Mouse (Mus musculus): ENCODE data around the gene Zfand3.

The Zfand3 gene

DNA sequence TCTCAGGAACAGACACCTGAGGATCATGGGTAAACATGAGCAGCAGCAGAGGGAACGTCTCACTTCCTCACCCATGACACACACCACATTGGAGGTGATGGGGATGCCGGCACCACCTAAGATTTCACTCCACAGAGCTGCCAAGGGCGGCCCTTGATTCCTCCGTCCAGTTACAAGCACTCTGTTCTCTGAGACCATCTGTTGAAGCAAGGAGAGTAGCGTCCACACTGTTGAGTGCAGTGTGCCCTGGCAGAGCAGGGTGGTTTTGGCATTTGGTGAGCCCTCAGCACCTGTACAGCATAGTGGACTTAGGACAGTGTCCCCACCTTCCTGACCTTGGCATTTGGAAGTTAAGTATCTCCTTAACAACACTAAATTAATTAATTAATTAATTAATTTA lies 107.0 kb downstream of the Zfand3 start:
- DNase-seq = no peak

GRCm38 (mm10) chr17:30112080-30112479 lies 107.5 kb downstream of the Zfand3 start:
- DNase-seq = no peak

GRCm38 (mm10) chr17:30112555-30113305 lies 108.2 kb downstream of the Zfand3 start:
- no peak for DNase-seq

DNA sequence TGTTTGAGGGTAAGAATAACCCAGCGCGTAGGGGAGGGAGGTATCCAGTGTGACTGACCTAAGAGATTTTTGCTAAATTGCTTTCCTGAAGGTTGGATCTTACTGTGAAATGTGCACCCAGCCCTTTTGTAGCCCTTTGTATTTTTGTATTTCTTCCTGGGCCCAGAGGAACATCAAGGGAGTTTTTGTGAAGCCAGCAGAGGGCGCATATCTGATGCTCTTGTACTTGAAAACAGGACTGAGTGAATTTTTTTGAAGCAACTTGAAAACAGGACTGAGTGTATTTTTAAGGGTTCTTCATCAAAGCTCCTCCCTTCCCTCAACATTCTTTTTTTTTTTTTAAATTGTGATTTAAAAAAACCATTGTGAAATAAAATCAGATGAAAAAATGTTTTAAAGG lies 110.2 kb downstream of the Zfand3 start:
- peak; percentile 46 to 83 for DNase-seq

DNA sequence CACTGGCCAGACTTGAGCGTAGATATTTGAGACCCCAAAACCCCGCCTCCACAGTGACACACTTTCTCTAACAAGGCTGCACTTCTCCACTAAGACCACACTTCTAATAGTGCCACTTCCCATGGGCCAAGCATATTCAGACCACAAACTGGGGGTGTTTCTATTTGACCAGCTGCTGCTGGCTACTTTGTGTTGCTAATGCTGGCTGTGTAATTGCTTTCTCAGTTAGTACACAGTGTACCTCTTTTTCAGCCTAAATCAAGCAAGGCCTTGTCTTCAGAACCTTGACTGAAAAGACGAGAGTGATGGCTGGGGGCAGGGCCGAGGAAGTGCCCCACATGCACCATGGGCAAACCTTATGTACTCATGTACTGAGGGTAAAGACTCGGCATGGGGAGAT lies 111.7 kb downstream of the Zfand3 start:
- no peak for DNase-seq

GRCm38 (mm10) chr17:30118036-30118435 lies 113.5 kb downstream of the Zfand3 start:
- no peak for DNase-seq

GRCm38 (mm10) chr17:30122278-30122677 lies 117.7 kb downstream of the Zfand3 start:
- no peak for DNase-seq

DNA sequence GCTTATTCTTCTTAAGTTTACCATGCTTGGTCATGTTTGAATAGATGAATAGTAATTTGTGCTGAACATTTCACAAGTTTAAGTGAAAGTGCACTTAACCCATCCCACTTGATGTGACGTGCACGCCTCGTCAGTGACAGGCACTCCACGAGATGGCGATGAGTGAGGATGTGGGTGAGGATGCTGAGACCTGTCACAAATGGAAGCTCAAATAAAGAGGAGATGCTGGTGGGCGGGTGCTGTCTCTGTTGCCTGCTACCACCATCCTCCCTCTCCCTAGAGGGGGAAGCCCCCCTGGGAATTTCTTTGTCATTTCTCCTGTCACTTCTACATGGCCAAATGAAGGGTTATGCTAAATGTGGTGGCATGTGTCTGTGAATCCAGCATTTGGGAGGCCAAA lies 123.9 kb downstream of the Zfand3 start:
- DNase-seq = no peak

GRCm38 (mm10) chr17:30129220-30129619 lies 124.7 kb downstream of the Zfand3 start:
- no peak for DNase-seq

DNA sequence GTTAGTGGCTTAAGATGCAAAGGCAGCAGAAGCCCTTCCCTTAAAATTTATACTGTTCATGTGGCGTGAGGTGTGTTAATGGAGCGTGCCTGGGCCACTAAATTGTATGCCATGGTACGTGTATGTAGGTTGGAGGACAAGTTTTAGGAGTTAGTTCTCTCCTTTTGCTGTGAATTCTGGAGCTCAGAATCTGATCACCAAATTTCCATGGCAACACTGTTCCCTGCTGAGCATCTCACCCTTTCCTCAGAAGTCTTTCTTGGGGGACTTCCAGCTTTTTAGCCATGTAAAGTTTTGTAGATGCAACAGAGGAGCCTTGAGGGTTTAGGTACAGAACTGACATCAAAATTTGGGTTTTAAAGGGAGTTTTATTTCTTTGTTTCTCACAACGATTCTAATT lies 125.8 kb downstream of the Zfand3 start:
- no peak for DNase-seq

DNA sequence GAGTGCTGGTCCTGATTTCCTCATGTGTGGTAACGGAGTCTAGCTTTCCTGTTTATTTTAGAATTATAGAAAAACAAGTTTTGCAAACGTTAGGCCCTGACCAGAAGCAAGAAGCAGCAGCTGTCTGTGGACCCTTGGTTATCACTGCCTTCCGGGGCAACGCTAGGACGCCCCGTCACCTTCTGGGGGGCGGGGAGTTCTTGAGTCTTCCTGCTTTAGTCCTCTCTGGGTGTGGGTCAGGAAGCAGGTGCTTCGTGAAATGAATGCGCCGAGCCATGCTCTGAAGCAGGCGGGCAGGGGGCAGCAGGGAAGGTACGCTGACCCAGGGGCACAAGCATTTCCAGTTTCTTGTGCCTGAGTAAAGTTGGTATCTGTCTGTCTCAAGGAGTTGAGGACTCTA lies 129.1 kb downstream of the Zfand3 start:
- DNase-seq = no peak

- no peak for DNase-seq
Observed at GRCm38 (mm10) chr17:30134955-30135735, 130.6 kb downstream of the Zfand3 start.

- DNase-seq = no peak
Observed at GRCm38 (mm10) chr17:30135890-30136289, 131.4 kb downstream of the Zfand3 start.

- peak in 1 of 2 experiments; percentile 70 for DNase-seq
Observed at GRCm38 (mm10) chr17:30136684-30137083, 132.2 kb downstream of the Zfand3 start.

- no peak for DNase-seq
Observed at GRCm38 (mm10) chr17:30137115-30137514, 132.6 kb downstream of the Zfand3 start.

DNA sequence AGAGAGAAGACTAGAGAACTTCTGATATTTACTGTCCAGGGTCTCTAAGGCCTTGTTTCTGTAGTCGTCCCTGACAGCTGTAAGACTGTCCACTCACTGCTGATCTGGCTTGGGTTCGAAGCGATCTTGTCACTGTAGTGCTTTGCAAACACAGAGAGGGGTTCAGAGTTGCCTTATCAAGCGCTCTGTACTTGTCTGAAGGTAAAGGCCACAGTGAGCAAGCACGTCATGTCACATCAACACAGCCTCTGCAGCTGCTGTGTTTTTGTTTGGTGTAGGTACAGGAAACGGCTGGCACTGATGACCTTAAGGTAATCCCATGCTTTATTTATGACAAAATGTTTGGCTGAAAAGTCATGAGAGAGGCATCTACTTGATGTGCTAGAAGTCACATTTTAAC lies 139.6 kb downstream of the Zfand3 start:
- DNase-seq = no peak

DNA sequence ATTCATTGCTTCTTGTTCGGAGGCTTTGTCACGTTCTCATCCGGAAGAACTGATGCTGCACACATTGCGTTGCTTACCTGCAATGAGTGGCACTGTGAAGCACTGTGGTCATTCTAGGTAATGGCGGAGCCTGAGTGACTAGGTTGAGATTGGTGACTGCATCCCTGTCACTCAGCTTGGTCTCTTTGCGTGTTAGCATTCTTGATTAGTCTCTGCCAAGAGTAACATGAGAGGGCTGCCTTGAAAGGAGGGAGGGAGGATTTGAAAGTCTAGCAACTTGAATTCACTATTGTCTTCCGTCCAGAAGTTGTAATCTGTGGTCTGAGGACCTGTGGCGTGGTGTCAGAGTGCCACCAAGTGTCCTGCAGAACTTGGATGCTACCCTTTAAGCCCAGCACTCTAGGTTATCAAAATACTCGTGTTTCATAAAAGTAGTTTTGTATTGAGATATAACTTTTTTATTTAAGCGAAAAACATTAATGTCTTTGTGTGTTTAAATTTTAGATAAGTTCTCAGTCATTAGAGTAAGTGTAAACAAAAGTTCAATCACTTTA lies 141.1 kb downstream of the Zfand3 start:
- DNase-seq = no peak

DNA sequence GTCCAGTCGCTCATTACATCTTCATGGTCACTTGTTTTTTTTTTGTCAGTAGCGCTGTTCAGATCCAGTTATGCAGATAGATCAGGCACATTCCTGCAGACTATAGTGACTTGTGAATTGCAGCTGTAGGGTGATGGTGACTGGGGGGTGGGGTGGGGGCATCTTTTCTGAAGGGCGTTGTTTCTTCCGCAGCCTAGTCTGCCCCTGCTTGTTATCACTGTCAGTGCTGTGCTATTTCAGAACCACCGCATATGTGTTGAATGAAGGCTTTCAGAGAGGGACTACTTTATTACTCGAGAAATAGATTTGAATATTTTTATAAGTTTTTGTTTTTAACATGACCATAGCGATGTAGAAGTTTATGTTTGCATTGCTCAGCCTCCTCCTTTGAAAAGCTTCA lies 142.0 kb downstream of the Zfand3 start:
- no peak for DNase-seq

DNA sequence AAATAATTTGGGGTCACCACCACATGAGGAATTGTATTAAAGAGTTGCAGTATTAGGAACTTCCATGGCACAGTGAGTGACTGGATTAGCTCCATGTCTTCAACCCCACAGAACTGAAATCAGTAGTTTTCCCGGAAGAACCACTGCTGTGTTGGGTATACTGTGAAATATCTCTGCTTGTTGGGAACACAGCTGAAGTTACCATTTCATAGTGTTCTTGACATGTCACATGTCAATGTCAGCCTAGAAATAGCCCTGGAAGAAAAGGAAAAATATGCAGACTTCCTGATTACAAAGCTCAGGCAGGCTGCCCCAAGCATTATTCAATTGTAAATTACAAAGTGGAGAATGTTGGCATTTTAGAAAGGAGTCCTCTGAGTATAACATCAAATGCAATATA lies 143.4 kb downstream of the Zfand3 start:
- DNase-seq = no peak

- no peak for DNase-seq
Observed at GRCm38 (mm10) chr17:30148320-30148719, 143.8 kb downstream of the Zfand3 start.

GRCm38 (mm10) chr17:30149911-30150310 lies 145.4 kb downstream of the Zfand3 start:
- no peak for DNase-seq

DNA sequence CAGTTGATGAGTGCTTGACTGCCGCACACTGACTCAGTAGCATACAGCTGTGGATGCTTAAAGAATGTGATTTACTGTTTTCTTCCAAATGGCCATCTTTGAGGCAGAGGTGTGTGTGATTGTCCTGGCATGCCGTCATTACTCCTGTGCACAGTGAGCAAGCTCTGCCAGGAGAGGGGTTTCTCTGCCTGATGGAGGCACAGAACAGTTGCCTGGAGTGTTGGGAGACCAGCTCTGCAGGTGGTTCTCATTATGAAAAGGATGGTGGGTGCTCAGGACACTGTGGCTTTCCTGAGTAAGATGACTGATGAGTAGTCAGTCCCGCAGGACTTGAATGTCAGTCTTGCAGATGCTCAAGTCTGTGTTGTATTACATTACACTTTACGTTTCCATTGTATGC lies 149.6 kb downstream of the Zfand3 start:
- no peak for DNase-seq

DNA sequence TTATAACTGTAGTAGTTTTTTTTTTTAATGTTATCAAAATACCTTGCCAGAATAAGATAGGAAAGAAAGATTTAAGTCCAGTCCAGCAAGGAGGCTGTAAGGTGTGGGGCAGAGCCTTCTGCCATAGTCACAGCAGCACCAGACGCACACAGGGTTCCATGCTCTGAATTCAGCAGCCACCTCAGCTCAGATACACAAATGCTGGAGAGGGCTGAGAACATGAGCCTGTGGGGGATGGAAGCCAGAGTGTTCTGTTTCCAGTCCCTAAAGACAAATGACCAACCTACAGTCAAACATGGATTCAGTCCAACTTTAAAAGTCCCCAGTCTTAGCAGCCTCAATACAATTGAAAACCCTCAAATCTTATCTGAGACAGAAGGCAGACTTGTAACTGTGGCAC lies 150.3 kb downstream of the Zfand3 start:
- no peak for DNase-seq

DNA sequence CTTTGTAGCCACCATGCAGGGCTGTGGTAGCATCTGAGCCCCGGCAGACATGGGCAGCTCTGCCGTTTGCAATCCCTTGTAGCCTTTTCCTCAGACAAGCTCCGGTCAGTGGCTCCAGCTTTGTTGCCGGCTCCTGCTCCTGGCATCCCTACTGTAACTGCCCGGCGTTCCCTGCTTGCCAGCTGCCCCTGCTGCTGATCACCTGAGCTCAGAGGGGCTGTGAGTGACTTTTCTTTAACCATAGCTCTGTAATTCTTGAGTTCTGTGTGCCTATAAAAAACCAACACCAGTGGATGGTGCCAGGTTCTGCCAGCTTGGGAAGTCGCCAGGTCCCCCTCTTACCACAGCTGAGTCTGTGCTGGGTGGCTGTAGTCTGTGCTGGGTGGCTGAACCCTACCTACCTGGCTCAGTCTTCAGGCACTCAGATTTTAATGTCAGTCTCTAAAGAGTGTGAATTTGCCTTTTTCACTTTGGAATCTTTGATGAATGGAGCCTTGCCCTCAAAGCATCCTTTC lies 150.9 kb downstream of the Zfand3 start:
- DNase-seq = no peak
